12 mouse cellular contexts compared by ENCODE assay signal in the genomic region with DNA sequence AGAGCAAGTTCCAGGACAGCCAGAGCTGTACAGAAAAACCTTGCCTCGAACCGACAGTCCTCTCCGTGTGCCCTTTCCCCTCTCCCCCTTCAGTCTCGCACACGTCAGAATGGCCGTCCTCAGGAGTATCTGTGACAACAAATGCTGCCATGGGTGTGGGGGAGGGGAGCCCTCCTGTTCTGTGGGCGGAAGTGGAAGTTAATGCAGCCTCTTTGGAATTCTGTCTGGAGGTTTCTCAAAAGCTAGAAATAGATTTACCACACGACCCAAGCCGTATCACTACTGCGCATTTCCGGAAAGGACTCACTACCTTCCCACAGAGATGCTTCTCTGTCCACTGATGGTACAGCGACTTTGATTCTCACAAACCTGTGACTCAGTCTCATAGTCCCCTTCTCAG.
"Had no signal": no experiment of that assay in that cellular context is flagged by ENCODE, and none has a peak within 500 bp of the region (broad histone marks: within the 10 kb centered on the region; RNA-seq: fewer than 3 reads in every experiment).

No protein-coding gene starts in this region.

- H3K36me3 ChIP-seq: kidney, embryonic 15.5 days; limb, embryonic 13.5 days had no signal

- H3K9me3 ChIP-seq: kidney, embryonic 15.5 days; limb, embryonic 13.5 days; neural tube, embryonic 12.5 days had no signal

- H3K27ac ChIP-seq: kidney, embryonic 15.5 days; limb, embryonic 13.5 days; liver, embryonic 14.5 days; neural tube, embryonic 12.5 days had no signal

- DNase-seq: kidney, adult 2 months; kidney, postnatal 25 days; left cerebral cortex, postnatal 4 days; lung, adult 18-20 months; midbrain, embryonic 14.5 days; right cerebral cortex, postnatal 25 days; thymus, adult 18-20 months; thymus, postnatal 14 days had no signal

- H3K4me3 ChIP-seq: kidney, embryonic 15.5 days; limb, embryonic 13.5 days; neural tube, embryonic 12.5 days had no signal

- H3K27me3 ChIP-seq: kidney, embryonic 15.5 days; limb, embryonic 13.5 days; neural tube, embryonic 12.5 days had no signal

- H3K4me2 ChIP-seq: kidney, embryonic 15.5 days; limb, embryonic 13.5 days; neural tube, embryonic 12.5 days had no signal

- H3K4me1 ChIP-seq: limb, embryonic 13.5 days; neural tube, embryonic 12.5 days had no signal

- H3K9ac ChIP-seq: kidney, embryonic 15.5 days; limb, embryonic 13.5 days; liver, embryonic 14.5 days; neural tube, embryonic 12.5 days had no signal
